Mouse (Mus musculus) lung, postnatal 0 days (tissue): ENCODE data around the gene Rasgef1a.

Source experiments
- CTCF ChIP-seq: IDR thresholded peaks from 2 replicates; pipeline ENCODE4 v1.5.1; 2016; ENCODE audit warnings: antibody characterized with exemption, mild to moderate bottlenecking
- EP300 ChIP-seq: IDR thresholded peaks from 2 replicates; pipeline ENCODE4 v1.6.1; 2016; ENCODE audit warnings: antibody characterized with exemption, mild to moderate bottlenecking, control low read depth

- TF ChIP-seq CTCF (no peak), EP300 (no peak)
Observed at GRCm38 (mm10) chr6:118080711-118081110, 69.5 kb downstream of the Rasgef1a start.
